Mouse (Mus musculus): ENCODE measurements around the gene Tmem223.

- TF ChIP-seq POLR2A (IDR thresholded peaks at IDR 0.05; ENCODE audit: insufficient read length, low read depth) (no peak), MAX (IDR thresholded peaks at IDR 0.05; ENCODE audit: low read depth) (no peak), MYOG (IDR thresholded peaks at IDR 0.05; ENCODE audit: control insufficient read depth in 1 of 3, insufficient read depth in 1 of 3, insufficient read length in 2 of 3, low read depth in 2 of 3) (no peak), TCF3 (IDR thresholded peaks at IDR 0.05; ENCODE audit: insufficient read length, low read depth) (no peak), E2F4 (IDR thresholded peaks at IDR 0.05; ENCODE audit: insufficient read depth) (no peak), TCF12 (IDR thresholded peaks at IDR 0.05; ENCODE audit: insufficient read depth, poor library complexity, severe bottlenecking) (no peak), CEBPB (IDR thresholded peaks at IDR 0.05; ENCODE audit: insufficient read depth, poor library complexity, severe bottlenecking) (no peak), SRF (IDR thresholded peaks at IDR 0.05; ENCODE audit: control insufficient read depth, insufficient read length, low read depth) (no peak), USF1 (IDR thresholded peaks at IDR 0.05; ENCODE audit: low read depth) (no peak), REST (IDR thresholded peaks at IDR 0.05; ENCODE audit: insufficient read depth, insufficient read length) (no peak), MYOD1 (IDR thresholded peaks at IDR 0.05; ENCODE audit: control insufficient read depth in 1 of 3, insufficient read length in 2 of 3, low read depth in 2 of 3) (no peak)
Measured at GRCm38 (mm10) chr19:8736160-8736467, 34.7 kb upstream of the Tmem223 start.
